Mouse (Mus musculus): ENCODE results near the gene Zbtb39. TPM values are rescaled to one million over a fixed set of nuclear protein-coding genes. Genes with fewer than 3 reads are reported as not detected.

The Zbtb39 gene
- 10 to 100 TPM; 16.2 to 17.4 TPM for total RNA-seq (2021)
- long read RNA-seq, experiment 1, partial matches to known transcripts: 0 of 1 reads
- long read RNA-seq, experiment 1, other reads (novel, unspliced or antisense): 1 of 1 reads
- long read RNA-seq, experiment 2, full-length matches to known transcripts: 3 of 4 reads
- long read RNA-seq, experiment 2, partial matches to known transcripts: 0 of 4 reads
- long read RNA-seq, experiment 2, other reads (novel, unspliced or antisense): 1 of 4 reads

DNA sequence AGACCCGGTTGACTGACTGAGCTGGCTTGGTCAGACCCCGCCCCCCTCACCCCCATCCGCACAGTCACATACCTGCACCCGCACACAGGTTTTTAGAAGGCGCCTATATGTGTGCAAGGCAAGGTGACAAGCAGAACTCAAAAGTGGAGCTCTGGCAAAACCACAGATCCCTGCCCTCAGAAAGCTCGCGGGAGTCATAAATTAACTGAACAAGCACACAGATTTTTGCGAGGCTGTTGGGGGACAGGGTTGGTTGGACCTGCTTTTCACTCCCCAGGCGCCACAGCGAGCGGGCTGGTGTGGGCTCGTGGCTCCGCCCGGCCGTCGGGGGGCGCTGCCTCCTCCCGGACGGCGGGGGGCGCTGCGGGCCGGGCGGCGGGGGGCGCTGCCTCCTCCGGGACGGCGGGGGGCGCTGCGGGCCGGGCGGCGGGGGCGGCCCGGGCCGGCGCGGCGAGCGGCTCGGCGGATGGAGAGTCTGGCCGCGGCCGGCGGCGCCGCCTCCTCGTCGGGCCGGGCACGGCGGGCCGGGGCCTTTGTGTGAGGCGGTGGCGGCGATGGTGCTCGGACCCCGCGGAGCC is at the start of gene Zbtb39:
TSS of gene Zbtb39 (plus strand) at position 456 of the 578 bp plus-strand sequence.
- peak; percentile 69 to 80 for DNase-seq (ENCODE audit: low spot score in 2 of 2)

DNA sequence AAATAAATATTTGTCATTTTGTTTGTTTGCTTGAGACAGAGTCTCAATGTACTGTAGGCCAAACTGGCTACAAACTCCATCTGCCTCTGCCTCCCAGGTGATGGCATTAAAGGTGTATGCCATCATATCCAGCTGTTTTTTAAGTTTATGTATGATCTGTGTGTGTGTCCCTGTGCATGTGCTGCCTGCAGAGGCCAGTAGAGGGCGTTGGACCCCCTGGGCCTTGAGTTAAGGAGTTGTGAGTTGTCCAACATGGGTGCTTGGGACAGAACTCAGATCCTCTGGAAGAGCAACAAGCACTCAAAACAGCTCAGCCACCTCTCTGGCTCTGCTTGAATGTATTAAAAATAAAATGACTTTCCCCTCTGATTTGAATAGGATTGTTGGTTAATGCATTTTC is 48.3 kb upstream of the Zbtb39 start:
- DNase-seq (ENCODE audit: low spot score in 2 of 2): no peak

DNA sequence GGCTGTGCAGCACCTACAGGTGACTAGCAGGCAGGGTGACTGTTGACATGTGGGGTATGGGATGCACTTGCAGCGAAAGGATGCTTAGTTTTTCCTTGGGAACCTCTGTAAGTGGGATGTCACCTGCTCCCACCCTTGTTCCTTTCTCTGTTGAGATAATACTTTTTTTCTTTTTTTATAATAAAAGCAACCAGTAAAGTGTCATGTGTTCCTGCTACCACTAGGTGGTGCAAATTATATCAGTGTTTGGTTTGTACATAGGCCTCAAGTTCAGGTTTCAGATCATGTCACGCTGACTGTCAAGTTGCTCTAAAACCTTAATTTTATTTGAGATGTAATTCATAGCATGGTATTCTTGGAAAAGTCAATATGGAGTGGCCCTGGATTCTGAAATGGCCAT is 44.7 kb upstream of the Zbtb39 start:
- no peak for DNase-seq (ENCODE audit: low spot score in 2 of 2)

DNA sequence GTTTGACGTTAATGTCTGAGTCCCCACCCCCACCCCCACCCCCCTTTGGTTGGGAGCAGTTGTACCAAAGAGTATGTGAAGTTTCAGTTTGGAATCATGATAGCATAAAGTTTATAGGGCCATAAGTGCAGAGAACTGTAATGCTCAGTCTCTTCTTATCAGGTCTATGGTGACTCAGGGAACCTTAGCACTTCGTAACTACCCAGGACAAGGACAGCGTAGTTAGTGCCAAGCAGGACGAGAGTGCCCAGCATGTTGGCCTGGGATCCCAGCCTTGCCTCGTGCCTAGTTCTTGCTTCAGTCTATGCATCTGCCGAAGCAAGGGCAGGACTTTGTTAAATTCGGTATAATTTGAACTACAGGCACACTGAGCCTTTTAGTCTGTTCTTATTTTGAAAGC is 43.6 kb upstream of the Zbtb39 start:
- DNase-seq (ENCODE audit: low spot score in 2 of 2): no peak

DNA sequence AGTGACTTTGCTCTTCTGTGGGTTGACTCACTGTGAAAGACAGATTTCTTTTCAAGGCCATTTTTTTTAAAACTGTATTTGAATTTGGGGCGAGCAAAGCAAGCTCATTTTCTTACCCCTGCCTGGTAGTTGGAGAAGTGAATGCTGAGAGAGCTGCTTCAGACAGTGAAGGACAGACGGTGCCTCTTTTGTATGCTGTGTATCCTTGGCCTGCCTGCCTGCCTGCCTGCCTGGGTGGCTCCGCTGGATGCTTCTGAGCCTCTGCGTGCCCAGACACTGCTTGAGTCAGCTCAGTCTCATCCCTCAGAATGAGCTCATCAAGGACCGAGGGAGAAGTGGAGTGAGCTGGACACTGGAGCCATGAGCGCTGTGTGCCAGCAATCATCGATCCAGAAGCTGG is 40.4 kb upstream of the Zbtb39 start:
- peak in 1 of 2 experiments; percentile 29 for DNase-seq (ENCODE audit: low spot score in 2 of 2)

DNA sequence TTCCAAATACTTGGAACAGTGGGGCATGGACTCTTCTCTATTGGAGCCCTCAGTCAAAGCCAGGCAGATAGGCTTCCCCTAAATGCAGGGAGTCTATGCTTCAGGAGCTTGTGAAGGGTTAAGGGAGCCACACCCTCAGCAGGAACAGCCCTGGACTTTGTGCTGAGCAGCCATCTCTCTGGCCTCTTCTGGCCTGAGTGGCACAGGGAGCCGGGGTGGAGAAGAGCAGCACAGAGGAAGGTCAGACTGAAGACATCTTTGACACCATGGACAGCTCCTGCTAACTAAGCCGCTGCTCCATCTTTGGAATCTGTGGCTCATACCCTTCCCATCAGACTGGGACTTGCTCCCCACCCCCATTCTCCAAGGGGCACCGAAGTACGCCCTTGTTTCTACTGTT is 36.0 kb upstream of the Zbtb39 start:
- DNase-seq (ENCODE audit: low spot score in 2 of 2): no peak

DNA sequence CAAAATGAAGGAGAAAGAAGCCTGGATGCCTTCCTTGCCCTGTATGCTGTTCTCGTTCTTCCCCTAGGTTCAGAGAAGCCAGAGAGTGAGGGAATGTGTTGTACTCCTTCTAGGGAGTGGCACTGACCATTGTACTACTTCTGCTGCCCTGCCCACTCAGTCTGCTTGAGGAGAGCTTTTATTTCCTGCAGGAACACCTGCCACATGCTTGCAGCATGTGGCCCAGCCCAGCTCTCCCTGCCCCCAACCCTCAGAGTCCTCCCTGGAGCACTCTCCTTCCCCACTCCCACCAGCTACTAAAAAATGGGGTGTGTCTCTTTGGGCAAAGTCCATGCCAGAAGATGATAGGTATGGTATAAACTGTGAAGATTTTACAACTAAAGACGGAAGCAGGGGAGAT is 35.0 kb upstream of the Zbtb39 start:
- DNase-seq (ENCODE audit: low spot score in 2 of 2): no peak

DNA sequence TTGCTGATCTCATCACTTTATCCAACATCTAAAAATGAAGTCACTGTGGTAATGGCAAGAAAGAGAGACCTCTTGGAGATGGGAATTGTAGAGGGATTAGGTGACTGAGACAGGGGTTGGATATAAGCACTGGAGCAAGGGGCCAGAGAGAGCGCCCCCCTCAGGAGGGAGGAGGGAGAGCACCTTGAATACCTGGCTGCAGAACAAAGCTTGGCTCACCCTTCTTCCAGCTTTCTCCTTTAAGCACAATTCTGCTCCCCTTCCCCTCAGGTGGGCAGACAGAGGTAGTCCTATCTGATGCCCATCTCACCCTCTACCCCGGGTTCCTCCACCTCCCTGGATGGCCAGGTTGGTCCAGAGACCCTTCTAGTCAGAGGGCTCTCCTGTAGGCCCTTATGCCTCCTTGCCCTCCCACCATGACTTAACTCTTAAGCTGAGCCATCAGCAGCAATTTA is 34.5 kb upstream of the Zbtb39 start, which contains the start of gene Myo1a:
TSS of gene Myo1a (plus strand) at position 405 of the 455 bp plus-strand sequence.
- no peak for DNase-seq (ENCODE audit: low spot score in 2 of 2)

DNA sequence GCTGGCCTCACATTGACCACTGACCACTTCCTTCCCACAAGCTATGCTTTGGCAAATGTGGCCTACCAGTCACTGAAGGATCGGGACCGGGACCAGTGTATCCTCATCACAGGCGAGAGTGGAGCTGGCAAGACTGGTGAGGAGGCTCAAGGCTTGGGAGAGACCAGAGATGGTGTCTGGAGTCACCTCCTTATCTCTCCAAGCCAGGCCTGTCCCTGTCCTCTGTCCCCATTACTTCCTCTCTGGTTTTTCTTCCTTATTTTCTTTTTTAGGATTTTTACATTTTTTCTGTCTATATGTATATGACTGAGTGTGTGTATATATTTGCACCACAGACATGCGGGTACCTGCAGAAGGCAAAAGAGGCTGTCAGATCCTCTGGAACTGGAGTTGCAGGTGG is 33.6 kb upstream of the Zbtb39 start:
- DNase-seq (ENCODE audit: low spot score in 2 of 2): no peak

DNA sequence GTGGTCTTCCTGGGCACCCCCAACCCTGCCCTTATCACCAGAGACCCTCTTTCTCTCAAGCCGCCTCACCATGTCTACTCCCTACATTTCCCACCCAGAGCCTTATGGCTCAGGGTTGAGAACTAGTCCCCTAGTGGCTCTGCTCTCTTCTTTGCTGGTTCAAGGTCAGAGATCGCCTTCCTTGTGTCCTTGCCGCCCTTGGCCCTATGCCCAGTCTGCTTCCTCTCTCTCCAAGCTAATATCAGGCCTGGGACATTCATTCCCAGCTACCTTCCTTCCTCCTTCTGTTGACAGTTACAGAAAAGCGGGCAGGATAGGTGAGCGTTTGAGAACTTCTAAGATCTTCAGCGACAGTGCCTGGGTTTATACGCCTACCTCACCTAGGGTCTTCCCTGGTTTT is 31.6 kb upstream of the Zbtb39 start:
- DNase-seq (ENCODE audit: low spot score in 2 of 2): peak; percentile 24 to 57

DNA sequence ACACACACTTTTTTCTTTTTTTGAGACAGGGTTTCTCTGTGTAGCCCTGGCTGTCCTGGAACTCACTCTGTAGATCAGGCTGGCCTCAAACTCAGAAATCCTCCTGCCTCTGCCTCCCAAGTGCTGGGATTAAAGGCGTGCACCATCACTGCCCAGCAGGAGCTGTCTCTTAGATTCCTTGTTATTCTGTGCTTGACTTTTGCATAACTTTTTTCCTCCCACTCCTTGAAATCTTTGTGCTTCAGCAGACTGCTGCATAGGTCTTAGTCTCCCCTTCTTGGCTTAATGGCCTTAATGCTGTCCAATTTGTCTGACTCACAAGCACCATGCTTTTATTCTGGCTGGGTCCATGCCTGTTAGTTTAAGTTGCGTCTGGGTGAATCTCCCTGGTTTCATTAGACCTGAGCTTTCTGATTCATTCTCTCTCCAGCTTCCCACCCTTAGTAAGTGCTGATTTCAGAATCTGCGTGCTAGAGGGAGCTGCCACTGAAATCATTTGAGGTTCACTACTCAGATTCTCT is 30.4 kb upstream of the Zbtb39 start:
- no peak for DNase-seq (ENCODE audit: low spot score in 2 of 2)

DNA sequence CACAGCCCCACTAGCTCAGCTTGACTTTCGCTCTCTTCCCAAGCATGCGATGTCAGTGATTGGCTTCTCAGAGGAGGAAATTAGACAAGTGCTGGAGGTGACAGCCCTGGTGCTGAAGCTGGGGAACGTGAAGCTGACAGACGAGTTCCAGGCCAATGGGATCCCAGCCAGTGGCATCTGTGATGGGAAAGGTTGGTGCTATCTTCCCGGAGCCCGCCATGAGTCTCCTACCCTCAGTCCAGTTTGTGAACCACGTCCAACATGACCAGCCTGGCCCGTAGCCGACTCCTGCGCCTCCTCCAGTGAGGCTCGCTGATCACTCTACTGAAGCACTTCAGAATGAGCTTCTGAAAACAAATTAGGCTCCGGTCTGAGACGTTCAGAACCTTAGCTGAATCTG is 29.0 kb upstream of the Zbtb39 start:
- no peak for DNase-seq (ENCODE audit: low spot score in 2 of 2)

DNA sequence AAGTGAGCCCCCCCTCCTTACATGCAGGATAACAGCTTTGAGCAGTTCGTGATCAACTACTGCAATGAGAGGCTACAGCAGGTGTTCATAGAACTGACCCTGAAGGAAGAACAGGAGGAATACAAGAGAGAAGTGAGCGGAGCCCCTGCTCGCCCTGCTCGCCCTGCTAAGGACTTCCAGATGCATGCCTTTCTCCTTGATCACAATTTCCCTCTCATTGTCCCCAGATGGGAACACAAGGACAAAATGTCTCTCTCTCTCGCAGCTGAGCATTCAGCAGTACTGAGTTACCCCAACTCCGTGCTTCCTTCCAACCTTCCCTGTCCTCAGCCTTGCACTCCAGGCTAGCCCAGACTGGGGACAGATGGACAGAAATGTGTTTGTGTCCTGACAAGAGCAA is 26.6 kb upstream of the Zbtb39 start:
- DNase-seq (ENCODE audit: low spot score in 2 of 2): no peak

DNA sequence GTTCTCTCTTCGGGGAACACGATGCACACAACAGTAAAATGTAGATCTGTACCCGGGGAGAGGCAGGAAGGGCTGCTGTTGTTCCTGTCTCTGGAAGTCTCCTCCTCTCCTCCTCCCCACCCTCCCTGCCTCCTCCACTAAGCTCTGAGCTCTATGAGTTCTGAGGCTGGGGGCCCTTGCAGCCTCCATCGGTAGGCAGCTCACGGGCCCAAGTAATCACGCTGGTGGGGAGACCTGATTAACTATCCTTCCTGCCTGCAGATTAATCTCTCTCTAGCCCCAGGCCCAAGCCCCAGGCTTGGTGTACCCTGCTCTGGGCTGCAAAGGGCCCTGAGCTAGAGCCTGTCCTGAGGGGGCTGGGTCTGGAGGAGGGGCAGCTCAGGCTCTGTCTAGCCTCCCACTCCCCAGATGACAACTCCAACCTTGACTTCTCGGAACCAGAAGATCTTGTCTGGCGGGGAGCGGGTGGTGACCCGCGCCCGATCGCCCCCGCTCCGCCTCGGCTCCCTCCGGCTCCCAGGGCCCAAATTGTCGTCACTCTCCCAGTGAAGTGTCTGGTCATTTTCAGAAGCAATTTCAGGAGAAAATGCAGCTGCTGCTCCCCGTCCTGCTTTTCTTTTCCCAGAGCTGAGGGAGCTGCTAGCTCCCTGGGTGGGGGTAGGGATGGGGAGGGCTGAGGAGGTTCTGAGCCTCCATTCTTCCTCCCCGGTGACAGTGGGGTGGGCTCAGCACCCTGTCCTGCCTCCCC is 17.5 kb upstream of the Zbtb39 start:
- no peak for DNase-seq (ENCODE audit: low spot score in 2 of 2)

DNA sequence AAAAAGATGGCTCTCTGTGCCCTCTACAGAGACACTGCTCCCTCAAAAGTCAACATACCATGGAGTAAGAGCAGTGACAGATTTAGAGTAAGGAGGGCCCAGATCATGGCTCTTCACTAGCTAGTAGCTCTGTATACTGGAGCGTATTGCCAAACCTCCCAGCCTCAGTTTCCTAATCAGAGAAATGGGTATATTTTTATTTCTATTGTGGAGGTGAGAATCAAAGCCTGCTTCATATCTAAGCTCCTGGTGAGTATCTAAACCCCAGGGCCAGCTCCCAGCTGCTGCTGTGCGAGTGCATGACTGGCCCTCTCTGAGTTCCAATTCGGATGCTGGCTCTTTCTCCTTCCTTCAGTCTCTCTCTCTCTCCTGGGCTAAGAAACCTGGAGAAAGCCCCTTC is 15.2 kb upstream of the Zbtb39 start, which contains the start of gene Tac2:
TSS of gene Tac2 (plus strand) at position 301 of the 400 bp plus-strand sequence.
- no peak for DNase-seq (ENCODE audit: low spot score in 2 of 2)

DNA sequence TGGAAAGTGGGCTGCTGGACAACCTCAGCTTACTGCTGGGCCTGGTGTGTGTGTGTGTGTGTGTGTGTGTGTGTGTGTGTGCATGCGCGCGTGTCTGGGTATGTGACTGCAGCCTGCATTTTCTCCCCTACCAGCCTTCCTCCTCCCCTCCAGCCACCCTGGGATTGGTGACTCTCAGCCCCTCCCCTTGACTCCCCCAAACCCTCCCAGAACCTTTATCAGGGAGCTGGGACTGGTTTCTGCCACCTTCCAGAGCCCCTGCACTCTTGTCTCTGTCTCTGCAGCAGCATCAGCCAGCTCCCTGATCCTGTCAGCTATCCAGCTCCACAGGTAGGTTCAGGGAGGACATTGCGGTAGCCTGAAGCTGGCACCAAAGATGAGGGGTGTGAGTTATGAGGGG is 14.2 kb upstream of the Zbtb39 start:
- DNase-seq (ENCODE audit: low spot score in 2 of 2): no peak

DNA sequence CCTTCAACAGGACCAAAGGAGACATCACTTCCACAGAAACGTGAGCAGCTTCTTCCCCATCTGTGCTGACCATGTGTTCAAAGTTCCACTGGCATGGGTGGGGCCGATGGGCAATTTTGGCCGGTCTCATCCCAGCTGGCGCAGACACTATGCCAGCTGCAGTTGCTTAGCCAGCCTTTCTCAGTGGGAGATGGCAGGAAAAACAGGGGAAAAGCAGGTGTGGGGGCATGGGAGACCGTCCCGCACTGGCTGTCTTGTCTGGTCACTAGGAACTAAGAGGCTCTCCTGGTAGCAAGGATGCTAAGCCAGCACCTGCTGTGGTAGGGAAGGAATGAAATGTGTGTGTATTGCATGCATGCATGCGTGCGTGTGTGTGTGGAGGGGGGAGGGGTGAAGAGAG is 10.9 kb upstream of the Zbtb39 start:
- no peak for DNase-seq (ENCODE audit: low spot score in 2 of 2)

DNA sequence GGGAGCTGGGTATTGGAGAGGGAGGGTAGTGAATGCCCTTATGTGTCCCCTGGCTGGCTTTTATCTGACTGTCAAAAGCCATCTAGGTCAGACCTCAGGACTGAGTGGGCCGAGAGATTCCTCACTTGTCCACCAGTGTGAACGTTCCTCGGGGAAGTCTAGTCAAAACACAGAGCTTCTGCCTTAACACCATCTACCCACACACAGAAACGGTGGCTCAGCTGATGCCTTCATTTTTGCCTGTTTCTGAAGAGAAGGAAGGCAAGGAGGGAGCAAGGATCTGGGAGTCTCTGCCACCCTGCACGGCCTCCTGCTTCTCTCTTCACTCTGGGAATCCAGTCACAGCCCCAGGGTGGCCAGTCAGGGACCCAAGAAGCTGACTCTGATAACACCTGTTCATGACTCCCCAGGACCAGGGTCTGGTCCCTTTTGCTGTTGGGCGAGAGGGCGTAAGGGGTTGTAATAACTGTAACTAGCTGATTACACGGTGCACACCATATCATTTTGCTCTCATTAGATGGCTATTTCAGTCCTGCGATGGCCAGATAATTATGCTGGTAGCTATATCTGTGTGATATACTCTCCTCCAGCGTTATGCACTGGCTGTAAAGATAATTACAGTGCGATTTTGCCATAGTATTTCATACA is 8.9 kb upstream of the Zbtb39 start:
- DNase-seq (ENCODE audit: low spot score in 2 of 2): no peak

DNA sequence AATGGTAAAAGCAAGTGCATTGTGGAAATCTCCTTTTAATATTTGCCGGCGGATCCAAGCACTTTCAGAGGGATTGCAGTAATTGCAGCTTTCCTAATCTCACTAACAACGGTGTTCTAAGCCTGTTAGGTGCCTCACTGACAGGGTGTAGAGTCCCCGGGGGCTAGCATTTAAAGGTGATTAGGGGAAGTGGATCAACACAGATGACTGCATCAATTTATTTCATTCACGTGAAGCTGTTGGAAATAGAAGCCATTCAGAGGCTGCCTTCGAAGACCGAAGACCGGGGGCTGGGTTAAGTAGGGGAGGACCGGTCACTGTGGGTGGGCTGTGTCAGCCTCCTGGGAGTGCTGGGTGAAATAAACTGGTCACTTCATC is 8.4 kb upstream of the Zbtb39 start:
- DNase-seq (ENCODE audit: low spot score in 2 of 2): no peak

DNA sequence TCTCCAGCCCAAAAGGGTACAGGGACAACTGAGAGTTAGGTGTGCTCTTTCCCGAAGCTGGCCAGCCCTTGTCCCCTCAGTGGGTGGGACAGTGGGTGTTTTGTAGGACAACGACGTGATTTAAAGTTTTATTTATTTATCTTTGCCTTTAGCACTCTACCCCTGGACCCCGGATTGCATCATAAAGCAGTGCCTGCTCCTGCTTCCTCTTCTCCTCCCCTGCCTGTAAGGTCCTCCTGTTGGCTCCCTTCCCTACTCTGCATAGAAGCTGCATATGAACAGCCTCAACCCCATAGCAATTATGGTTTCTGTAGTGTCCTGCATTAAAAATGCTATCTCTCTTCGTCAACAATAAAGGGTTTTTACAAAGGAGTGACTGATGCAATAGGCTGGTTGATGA is 7.9 kb upstream of the Zbtb39 start:
- no peak for DNase-seq (ENCODE audit: low spot score in 2 of 2)

DNA sequence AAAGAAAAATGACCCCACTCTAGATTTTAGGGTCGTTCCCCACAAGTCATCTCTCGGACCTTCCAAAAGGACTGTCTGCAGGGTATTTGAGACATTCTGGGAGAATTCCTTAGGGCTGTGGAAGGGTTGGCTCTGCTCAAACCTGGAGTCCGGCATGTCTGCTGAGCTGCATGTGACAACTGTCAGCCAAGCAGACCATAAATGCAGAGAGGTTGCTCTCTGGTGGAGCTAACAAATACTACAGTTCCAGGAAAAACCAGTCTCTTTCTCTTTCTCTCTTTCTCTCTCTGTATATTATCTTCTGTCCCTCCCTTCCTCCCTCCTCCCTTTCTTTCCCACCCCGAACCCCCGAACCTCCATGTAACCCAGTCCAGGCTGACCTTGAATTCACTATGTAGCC is 4.9 kb upstream of the Zbtb39 start:
- DNase-seq (ENCODE audit: low spot score in 2 of 2): no peak

DNA sequence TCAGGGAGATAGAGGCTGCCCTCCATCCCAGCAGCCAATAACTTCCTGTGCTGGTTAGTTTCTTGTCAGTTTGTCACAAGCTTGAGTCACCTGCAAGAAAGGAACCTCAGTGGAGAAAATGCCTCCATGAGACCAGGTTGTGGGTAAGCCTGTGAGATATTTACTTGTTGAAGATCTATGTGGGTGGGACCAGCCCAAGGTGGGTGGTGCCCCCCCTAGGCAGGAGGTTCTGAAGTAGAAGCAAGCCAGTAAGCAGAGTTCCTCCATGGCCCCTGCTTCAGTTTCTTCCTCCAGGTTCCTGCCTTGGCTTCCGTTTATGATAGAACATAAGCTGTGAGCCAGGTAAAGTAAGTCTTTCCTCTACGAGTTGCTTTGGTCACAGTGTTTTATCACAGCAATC is 3.1 kb upstream of the Zbtb39 start:
- DNase-seq (ENCODE audit: low spot score in 2 of 2): no peak
